Mouse (Mus musculus): ENCODE measurements around the gene Pop4. TPM values are rescaled to one million over a fixed set of nuclear protein-coding genes. Genes with fewer than 3 reads are reported as not detected.
A peak's percentile ranks its signal among the peaks of the same experiment; 100 is the strongest.
"Not testable (repeated sequence)": the region's sequence is repeated elsewhere in the genome, so short reads cannot be mapped to it uniquely, and the experiment has no call there.

Gene Pop4
- polyA plus RNA-seq (2014; fragmentation: Nextera tagmentation; extraction: Ambion mirVana) = 56.1 and 61.7 TPM in 2 replicates

GRCm38 (mm10) chr7:38270703-38271510 lies at the start of gene Pop4:
Pop4 (minus strand) TSS chr7:38271423.
- WGBS = under 1% methylated on average over 38 of the region's 38 CpGs
- peak within 1 kb of the TSS; percentile 67 for H3K4me3 ChIP-seq (ENCODE audit: low read depth, low read length)
- H3K27ac ChIP-seq (ENCODE audit: low read length) = peak within 1 kb of the TSS; percentile 55; the same call in 1 of the 2 replicates
- peak; percentile 94 for ATAC-seq (ENCODE audit: insufficient number of reproducible peaks, insufficient read depth, low FRiP score, low read depth)
- H3K27me3 ChIP-seq (ENCODE audit: control insufficient read depth, insufficient read depth, low read length) = no peaks in the 10 kb centered on the region
- peaks cover 7% of the 10 kb centered on the region for H3K4me1 ChIP-seq (ENCODE audit: control insufficient read depth, insufficient read depth, low read length)
- H3K9ac ChIP-seq (replicated peaks; ENCODE audit: low read depth, low read length) = peak within 1 kb of the TSS; percentile 67
- H3K36me3 ChIP-seq (ENCODE audit: control insufficient read depth, insufficient read depth, low read length) = peaks cover 20% of the 10 kb centered on the region
- H3K4me2 ChIP-seq (replicated peaks; ENCODE audit: low read depth, low read length) = peak within 1 kb of the TSS; percentile 65
- H3K9me3 ChIP-seq (ENCODE audit: control insufficient read depth, low read depth, low read length) = no peaks in the 10 kb centered on the region

GRCm38 (mm10) chr7:38320641-38321040 lies 49.4 kb upstream of the Pop4 start:
- H3K27me3 ChIP-seq (ENCODE audit: control insufficient read depth, insufficient read depth, low read length) = no peaks in the 10 kb centered on the region
- no peak overlapping the region for H3K4me3 ChIP-seq (ENCODE audit: low read depth, low read length)
- H3K27ac ChIP-seq (ENCODE audit: low read length) = no peak overlapping the region
- no peak overlapping the region for H3K4me2 ChIP-seq (replicated peaks; ENCODE audit: low read depth, low read length)
- no peak overlapping the region for H3K9ac ChIP-seq (replicated peaks; ENCODE audit: low read depth, low read length)
- H3K4me1 ChIP-seq (ENCODE audit: control insufficient read depth, insufficient read depth, low read length) = no peaks in the 10 kb centered on the region
- H3K36me3 ChIP-seq (ENCODE audit: control insufficient read depth, insufficient read depth, low read length) = no peaks in the 10 kb centered on the region
- no peaks in the 10 kb centered on the region for H3K9me3 ChIP-seq (ENCODE audit: control insufficient read depth, low read depth, low read length)
- no peak for ATAC-seq (ENCODE audit: insufficient number of reproducible peaks, insufficient read depth, low FRiP score, low read depth)
- 81% methylated on average over 2 of the region's 2 CpGs for WGBS

GRCm38 (mm10) chr7:38282192-38282591 lies 11.0 kb upstream of the Pop4 start:
- H3K4me2 ChIP-seq (replicated peaks; ENCODE audit: low read depth, low read length); H3K9ac ChIP-seq (replicated peaks; ENCODE audit: low read depth, low read length); H3K9me3 ChIP-seq (ENCODE audit: control insufficient read depth, low read depth, low read length); H3K36me3 ChIP-seq (ENCODE audit: control insufficient read depth, insufficient read depth, low read length); H3K4me1 ChIP-seq (ENCODE audit: control insufficient read depth, insufficient read depth, low read length); H3K4me3 ChIP-seq (ENCODE audit: low read depth, low read length); H3K27ac ChIP-seq (ENCODE audit: low read length); ATAC-seq (ENCODE audit: insufficient number of reproducible peaks, insufficient read depth, low FRiP score, low read depth); H3K27me3 ChIP-seq (ENCODE audit: control insufficient read depth, insufficient read depth, low read length): not testable (repeated sequence)
- WGBS = 22% methylated on average over 4 of the region's 4 CpGs

- Histone ChIP-seq H3K9ac (replicated peaks; ENCODE audit: low read depth, low read length) (no peak overlapping the region), H3K9me3 (ENCODE audit: control insufficient read depth, low read depth, low read length) (no peaks in the 10 kb centered on the region), H3K27ac (ENCODE audit: low read length) (no peak overlapping the region), H3K27me3 (ENCODE audit: control insufficient read depth, insufficient read depth, low read length) (no peaks in the 10 kb centered on the region), H3K36me3 (ENCODE audit: control insufficient read depth, insufficient read depth, low read length) (peaks cover 4% of the 10 kb centered on the region), H3K4me2 (replicated peaks; ENCODE audit: low read depth, low read length) (no peak overlapping the region), H3K4me1 (ENCODE audit: control insufficient read depth, insufficient read depth, low read length) (peaks cover 7% of the 10 kb centered on the region), H3K4me3 (ENCODE audit: low read depth, low read length) (no peak overlapping the region)
- no peak for ATAC-seq (ENCODE audit: insufficient number of reproducible peaks, insufficient read depth, low FRiP score, low read depth)
Observed at GRCm38 (mm10) chr7:38272551-38272950, 1.3 kb upstream of the Pop4 start.

GRCm38 (mm10) chr7:38271859-38272258 lies 636 bp upstream of the Pop4 start:
- peak overlapping the region; percentile 47 for H3K4me2 ChIP-seq (replicated peaks; ENCODE audit: low read depth, low read length)
- WGBS = 4% methylated on average over 4 of the region's 4 CpGs
- no peaks in the 10 kb centered on the region for H3K9me3 ChIP-seq (ENCODE audit: control insufficient read depth, low read depth, low read length)
- ATAC-seq (ENCODE audit: insufficient number of reproducible peaks, insufficient read depth, low FRiP score, low read depth) = peak; percentile 34; the same call in 1 of the 2 replicates
- peak overlapping the region; percentile 67 for H3K4me3 ChIP-seq (ENCODE audit: low read depth, low read length)
- peak overlapping the region; percentile 67 for H3K9ac ChIP-seq (replicated peaks; ENCODE audit: low read depth, low read length)
- no peak overlapping the region for H3K27ac ChIP-seq (ENCODE audit: low read length)
- no peaks in the 10 kb centered on the region for H3K27me3 ChIP-seq (ENCODE audit: control insufficient read depth, insufficient read depth, low read length)
- H3K4me1 ChIP-seq (ENCODE audit: control insufficient read depth, insufficient read depth, low read length) = peaks cover 7% of the 10 kb centered on the region
- H3K36me3 ChIP-seq (ENCODE audit: control insufficient read depth, insufficient read depth, low read length) = peaks cover 10% of the 10 kb centered on the region

GRCm38 (mm10) chr7:38271511-38271811 lies 238 bp upstream of the Pop4 start:
- Histone ChIP-seq H3K4me2 (replicated peaks; ENCODE audit: low read depth, low read length) (peak overlapping the region; percentile 47), H3K4me3 (ENCODE audit: low read depth, low read length) (peak overlapping the region; percentile 67), H3K36me3 (ENCODE audit: control insufficient read depth, insufficient read depth, low read length) (peaks cover 14% of the 10 kb centered on the region), H3K27ac (ENCODE audit: low read length) (no peak overlapping the region), H3K9ac (replicated peaks; ENCODE audit: low read depth, low read length) (peak overlapping the region; percentile 67), H3K4me1 (ENCODE audit: control insufficient read depth, insufficient read depth, low read length) (peaks cover 7% of the 10 kb centered on the region), H3K9me3 (ENCODE audit: control insufficient read depth, low read depth, low read length) (no peaks in the 10 kb centered on the region), H3K27me3 (ENCODE audit: control insufficient read depth, insufficient read depth, low read length) (no peaks in the 10 kb centered on the region)
- WGBS = under 1% methylated on average over 11 of the region's 11 CpGs
- ATAC-seq (ENCODE audit: insufficient number of reproducible peaks, insufficient read depth, low FRiP score, low read depth) = peak; percentile 60; the same call in 1 of the 2 replicates

GRCm38 (mm10) chr7:38267006-38267680 lies 4.1 kb downstream of the Pop4 start:
- Histone ChIP-seq H3K9ac (replicated peaks; ENCODE audit: low read depth, low read length) (no peak overlapping the region), H3K36me3 (ENCODE audit: control insufficient read depth, insufficient read depth, low read length) (peaks cover 53% of the 10 kb centered on the region), H3K9me3 (ENCODE audit: control insufficient read depth, low read depth, low read length) (no peaks in the 10 kb centered on the region), H3K27me3 (ENCODE audit: control insufficient read depth, insufficient read depth, low read length) (no peaks in the 10 kb centered on the region), H3K4me3 (ENCODE audit: low read depth, low read length) (no peak overlapping the region), H3K27ac (ENCODE audit: low read length) (no peak overlapping the region), H3K4me1 (ENCODE audit: control insufficient read depth, insufficient read depth, low read length) (peaks cover 7% of the 10 kb centered on the region), H3K4me2 (replicated peaks; ENCODE audit: low read depth, low read length) (no peak overlapping the region)
- no peak for ATAC-seq (ENCODE audit: insufficient number of reproducible peaks, insufficient read depth, low FRiP score, low read depth)
- WGBS = 90% methylated on average over 8 of the region's 8 CpGs

GRCm38 (mm10) chr7:38262406-38262805 lies 8.8 kb downstream of the Pop4 start:
- H3K4me3 ChIP-seq (ENCODE audit: low read depth, low read length) = no peak overlapping the region
- H3K4me2 ChIP-seq (replicated peaks; ENCODE audit: low read depth, low read length) = no peak overlapping the region
- no peak for ATAC-seq (ENCODE audit: insufficient number of reproducible peaks, insufficient read depth, low FRiP score, low read depth)
- H3K9ac ChIP-seq (replicated peaks; ENCODE audit: low read depth, low read length) = no peak overlapping the region
- H3K36me3 ChIP-seq (ENCODE audit: control insufficient read depth, insufficient read depth, low read length) = peaks cover 53% of the 10 kb centered on the region
- no peaks in the 10 kb centered on the region for H3K4me1 ChIP-seq (ENCODE audit: control insufficient read depth, insufficient read depth, low read length)
- no peak overlapping the region for H3K27ac ChIP-seq (ENCODE audit: low read length)
- no peaks in the 10 kb centered on the region for H3K27me3 ChIP-seq (ENCODE audit: control insufficient read depth, insufficient read depth, low read length)
- 86% methylated on average over 5 of the region's 5 CpGs for WGBS
- H3K9me3 ChIP-seq (ENCODE audit: control insufficient read depth, low read depth, low read length) = no peaks in the 10 kb centered on the region

Measured in stomach, embryonic 14.5 days (tissue).